Mouse (Mus musculus) CH12.LX (cell line): Measurements from ENCODE around the gene Olfr646. TPM values are rescaled to one million over a fixed set of nuclear protein-coding genes. Genes with fewer than 3 reads are reported as not detected.

Source experiments
- DNase-seq: peaks from one replicate; pipeline ENCODE4 v3.0.0-alpha.2; 2013; ENCODE audit errors: extremely low read depth
- H3K27ac ChIP-seq: 2 replicates; pipeline ENCODE4 v1.5.1; 2012; ENCODE audit warnings: low read depth, mild to moderate bottlenecking, control low read depth, moderate library complexity; ENCODE audit not compliant: insufficient read depth
- H3K27me3 ChIP-seq: replicated peaks from 2 replicates; pipeline ENCODE3; 2012; ENCODE audit warnings: inconsistent platforms
- H3K36me3 ChIP-seq, 2 experiments: replicated peaks in 1 of 2; 2 replicates each; pipeline versions ENCODE3 to v1.6.1; 2012; ENCODE audit warnings: inconsistent platforms in 1 of 2, low read length in 1 of 2, mild to moderate bottlenecking in 1 of 2, mixed read lengths in 1 of 2, moderate library complexity in 1 of 2; ENCODE audit not compliant: control insufficient read depth in 1 of 2, insufficient read depth in 1 of 2
- H3K4me1 ChIP-seq, 2 experiments: 2 replicates each; pipeline ENCODE4 v1.6.1; 2012; ENCODE audit warnings: inconsistent platforms in 1 of 2, moderate library complexity in 1 of 2; ENCODE audit not compliant: insufficient read depth in 2 of 2, control insufficient read depth in 1 of 2
- H3K4me2 ChIP-seq: 2 replicates; pipeline ENCODE4 v1.6.1; 2012; ENCODE audit warnings: low read depth, mild to moderate bottlenecking, control low read depth; ENCODE audit not compliant: poor library complexity, insufficient read depth, severe bottlenecking
- H3K4me3 ChIP-seq, 3 experiments: fragments of 150-350 bp in 1 of 3; sonication (generic) in 1 of 3; replicated peaks in 1 of 3; 2 replicates each; pipeline versions ENCODE3 to v1.5.1; 2011 to 2012; ENCODE audit warnings: low read depth in 2 of 3, low read length in 2 of 3, mild to moderate bottlenecking in 2 of 3, moderate library complexity in 2 of 3, control low read depth in 1 of 3, improper control_type of control experiment in 1 of 3, inconsistent platforms in 1 of 3, mixed read lengths in 1 of 3; ENCODE audit not compliant: poor library complexity in 1 of 3
- H3K79me2 ChIP-seq: replicated peaks from 2 replicates; pipeline ENCODE4 v1.6.1; 2012; ENCODE audit warnings: mild to moderate bottlenecking, moderate library complexity; ENCODE audit not compliant: control insufficient read depth, poor library complexity, insufficient read depth, severe bottlenecking; ENCODE audit errors: extremely low read depth
- H3K9ac ChIP-seq: 2 replicates; pipeline ENCODE4 v1.6.1; 2012; ENCODE audit warnings: low read depth, mild to moderate bottlenecking, control low read depth, moderate library complexity; ENCODE audit not compliant: insufficient read depth
- H3K9me3 ChIP-seq: replicated peaks from 2 replicates; pipeline ENCODE3; 2012; ENCODE audit warnings: low read length, inconsistent platforms, mixed read lengths
- CHD1 ChIP-seq: IDR thresholded peaks from 2 replicates; pipeline ENCODE4 v1.6.1; 2012; ENCODE audit warnings: low read depth, low read length, improper control_type of control experiment, inconsistent platforms
- CHD2 ChIP-seq: IDR thresholded peaks from 2 replicates; pipeline ENCODE4 v1.6.1; 2011; ENCODE audit warnings: low read length, improper control_type of control experiment
- E2F4 ChIP-seq: IDR thresholded peaks from 2 replicates; pipeline ENCODE4 v1.6.1; 2011; ENCODE audit warnings: low read depth, low read length, improper control_type of control experiment; ENCODE audit not compliant: insufficient replicate concordance
- EP300 ChIP-seq: IDR thresholded peaks from 2 replicates; pipeline ENCODE4 v1.6.1; 2011; ENCODE audit warnings: low read length, improper control_type of control experiment
- ETS1 ChIP-seq: conservative IDR thresholded peaks from 2 replicates; pipeline ENCODE4 v1.6.1; 2012; ENCODE audit warnings: low read depth, mild to moderate bottlenecking, inconsistent platforms, low read length, improper control_type of control experiment, moderate library complexity
- HCFC1 ChIP-seq: IDR thresholded peaks from 2 replicates; pipeline ENCODE4 v1.6.1; 2012; ENCODE audit warnings: low read depth, mild to moderate bottlenecking, inconsistent platforms, low read length, improper control_type of control experiment
- JUN ChIP-seq: IDR thresholded peaks from 2 replicates; pipeline ENCODE4 v1.6.1; 2011; ENCODE audit warnings: low read depth, mild to moderate bottlenecking, low read length, improper control_type of control experiment, moderate library complexity; ENCODE audit not compliant: insufficient read depth
- MAFK ChIP-seq: IDR thresholded peaks from 2 replicates; pipeline ENCODE4 v1.6.1; 2011; ENCODE audit warnings: low read length, improper control_type of control experiment; ENCODE audit not compliant: insufficient replicate concordance
- MAX ChIP-seq: IDR thresholded peaks from 2 replicates; pipeline ENCODE4 v1.6.1; 2011; ENCODE audit warnings: low read length, improper control_type of control experiment
- MAZ ChIP-seq: IDR thresholded peaks from 2 replicates; pipeline ENCODE4 v1.6.1; 2012; ENCODE audit warnings: low read depth, mild to moderate bottlenecking, inconsistent platforms, low read length, improper control_type of control experiment, moderate library complexity
- MXI1 ChIP-seq: IDR thresholded peaks from 2 replicates; pipeline ENCODE4 v1.6.1; 2011; ENCODE audit warnings: mild to moderate bottlenecking, low read depth, low read length, improper control_type of control experiment
- MYC ChIP-seq: IDR thresholded peaks from 2 replicates; pipeline ENCODE4 v1.6.1; 2011; ENCODE audit warnings: low read depth, mild to moderate bottlenecking, improper control_type of control experiment, low read length
- NELFE ChIP-seq: IDR thresholded peaks from 2 replicates; pipeline ENCODE4 v1.6.1; 2011; ENCODE audit warnings: low read depth, low read length, improper control_type of control experiment
- POLR2A ChIP-seq: IDR thresholded peaks from 2 replicates; pipeline ENCODE4 v1.6.1; 2011; ENCODE audit warnings: low read depth, mild to moderate bottlenecking, improper control_type of control experiment, low read length
- POLR2AphosphoS2 ChIP-seq: IDR thresholded peaks from 2 replicates; pipeline ENCODE4 v1.6.1; 2011; ENCODE audit warnings: low read depth, low read length, improper control_type of control experiment
- RAD21 ChIP-seq: IDR thresholded peaks from 2 replicates; pipeline ENCODE4 v1.6.1; 2011; ENCODE audit warnings: low read depth, mild to moderate bottlenecking, low read length, improper control_type of control experiment, moderate library complexity
- RCOR1 ChIP-seq: conservative IDR thresholded peaks from 2 replicates; pipeline ENCODE4 v1.6.1; 2012; ENCODE audit warnings: low read depth, mild to moderate bottlenecking, inconsistent platforms, low read length, improper control_type of control experiment
- SIN3A ChIP-seq: IDR thresholded peaks from 2 replicates; pipeline ENCODE4 v1.6.1; 2012; ENCODE audit warnings: low read length, improper control_type of control experiment, inconsistent platforms
- SMC3 ChIP-seq: IDR thresholded peaks from 2 replicates; pipeline ENCODE4 v1.6.1; 2011; ENCODE audit warnings: low read depth, low read length, improper control_type of control experiment
- UBTF ChIP-seq: IDR thresholded peaks from 2 replicates; pipeline ENCODE4 v1.6.1; 2012; ENCODE audit warnings: low read depth, mild to moderate bottlenecking, inconsistent platforms, low read length, improper control_type of control experiment, moderate library complexity
- USF1 ChIP-seq: IDR thresholded peaks from 2 replicates; pipeline ENCODE4 v1.6.1; 2014; ENCODE audit warnings: low read depth, mild to moderate bottlenecking, inconsistent platforms, low read length, improper control_type of control experiment
- USF2 ChIP-seq: conservative IDR thresholded peaks from 2 replicates; pipeline ENCODE4 v1.6.1; 2011; ENCODE audit warnings: low read depth, low read length, improper control_type of control experiment
- ZC3H11A ChIP-seq: IDR thresholded peaks from 2 replicates; pipeline ENCODE4 v1.6.1; 2012; ENCODE audit warnings: low read depth, mild to moderate bottlenecking, inconsistent platforms, low read length, improper control_type of control experiment
- ZMIZ1 ChIP-seq: IDR thresholded peaks from 2 replicates; pipeline ENCODE4 v1.6.1; 2012; ENCODE audit warnings: low read depth, mild to moderate bottlenecking, inconsistent platforms, low read length, improper control_type of control experiment
- ZNF384 ChIP-seq: IDR thresholded peaks from 2 replicates; pipeline ENCODE4 v1.6.1; 2012; ENCODE audit warnings: low read depth, low read length, improper control_type of control experiment, inconsistent platforms
- dilution Hi-C: fragments of 300-500 bp; cut with MboI; formaldehyde crosslinking; loops from 2 replicates; pipeline ENCODE4 v1.14.3; 2020; ENCODE audit warnings: low sequenced_read_pairs; ENCODE audit not compliant: extremely low pct_unique_long_range_greater_than_20kb, extremely low pct_ligation_motif_present
- in situ Hi-C: fragments of 300-500 bp; cut with MboI; formaldehyde crosslinking; loops from 3 replicates; pipeline ENCODE4 v1.14.3; 2019; ENCODE audit warnings: low sequenced_read_pairs, low pct_ligation_motif_present, low pct_unique_long_range_greater_than_20kb, mixed read lengths
- polyA plus RNA-seq: library from polyadenylated mRNA; unstranded; fragments of >175 nt; gene quantifications from 2 replicates; pipeline ENCODE4 v1.2.1, GENCODE M21; 2012; ENCODE audit warnings: low read depth; ENCODE audit not compliant: insufficient read length
- total RNA-seq, 2 experiments: library from RNA; depleted of rRNA; stranded (reverse); fragments of 300-350 nt in 1 of 2; fragments of >200 nt in 1 of 2; gene quantifications; 2 replicates each; pipeline ENCODE4 v1.2.3; 2012 to 2014

The Olfr646 gene
- total and polyA plus RNA-seq, 3 experiments, result not detected

DNA sequence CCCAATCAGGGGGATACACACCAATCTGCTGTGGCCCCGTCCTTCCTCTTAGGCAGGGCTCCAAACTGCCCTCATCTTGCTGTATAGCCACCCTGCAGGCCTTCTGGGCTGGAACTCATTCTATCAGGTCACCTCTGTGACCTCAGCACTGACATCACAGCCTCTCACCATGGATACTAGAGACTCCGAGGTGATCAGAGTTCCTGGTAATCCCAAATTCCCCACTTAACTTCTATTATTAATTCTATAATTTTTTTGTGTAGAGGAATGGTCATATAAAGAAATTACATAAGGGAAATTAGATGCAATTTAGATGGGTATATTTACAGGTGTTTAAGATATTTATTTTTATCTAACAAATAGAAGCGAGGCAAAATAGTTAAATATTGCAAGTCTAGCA lies 38.5 kb downstream of the Olfr646 start, which contains the start of gene Ubqln3:
Gene Ubqln3 (minus strand): TSS at position 101 of the 400 bp plus-strand sequence.
- Histone ChIP-seq H3K9me3 (no peaks in the 10 kb centered on the region), H3K36me3 (no peaks in the 10 kb centered on the region), H3K27me3 (no peaks in the 10 kb centered on the region), H3K27ac (no peak within 1 kb of the TSS), H3K9ac (no peak within 1 kb of the TSS), H3K4me2 (no peak within 1 kb of the TSS), H3K4me3 (no peak within 1 kb of the TSS), H3K79me2 (no peaks in the 10 kb centered on the region), H3K4me1 (no peaks in the 10 kb centered on the region)
- TF ChIP-seq MAFK (no peak), NELFE (no peak), SMC3 (no peak), EP300 (no peak), POLR2A (no peak), ZMIZ1 (no peak), CHD2 (no peak), RAD21 (no peak), MYC (no peak), CHD1 (no peak), UBTF (no peak), HCFC1 (no peak), USF2 (no peak), MXI1 (no peak), POLR2AphosphoS2 (no peak)
- DNase-seq, result no peak
- dilution Hi-C loops (no loop called here), in situ Hi-C loops (no loop called here)

DNA sequence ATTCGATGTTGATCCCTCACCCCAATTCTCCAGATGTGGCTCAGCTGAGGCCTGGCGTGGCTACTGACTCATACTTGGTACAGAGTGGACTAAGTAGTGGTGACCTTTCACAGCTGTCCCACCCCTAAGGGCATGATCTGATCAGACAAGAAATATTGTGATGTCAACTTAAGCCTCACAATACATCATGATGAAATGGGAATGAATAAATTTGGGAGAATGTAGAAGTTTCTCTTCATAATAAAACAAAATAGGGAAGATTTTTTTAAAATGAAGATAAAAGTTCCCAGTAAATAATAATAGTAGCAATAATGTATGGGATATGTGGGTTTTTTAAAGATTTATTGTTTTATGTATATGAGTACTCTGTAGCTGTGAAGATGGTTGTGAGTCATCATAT lies 45.8 kb downstream of the Olfr646 start, which contains the start of gene Ubqlnl:
Gene Ubqlnl (minus strand): TSS at position 101 of the 400 bp plus-strand sequence.
- dilution Hi-C loops (no loop called here), in situ Hi-C loops (no loop called here)
- TF ChIP-seq ZC3H11A, result no peak
- TF ChIP-seq USF1, result no peak
- no peak for TF ChIP-seq ZNF384
- TF ChIP-seq JUN, result no peak
- TF ChIP-seq CHD2, result no peak
- no peak for TF ChIP-seq EP300
- TF ChIP-seq MYC, result no peak
- no peak for TF ChIP-seq ZMIZ1
- no peak for TF ChIP-seq MAZ
- TF ChIP-seq SIN3A, result no peak
- TF ChIP-seq POLR2A, result no peak
- no peak for TF ChIP-seq ETS1
- TF ChIP-seq MAX, result no peak
- TF ChIP-seq RCOR1, result no peak
- TF ChIP-seq SMC3, result no peak
- no peak for TF ChIP-seq POLR2AphosphoS2
- TF ChIP-seq USF2, result no peak
- no peak for TF ChIP-seq NELFE
- no peak for TF ChIP-seq E2F4
- no peak for TF ChIP-seq RAD21
- Histone ChIP-seq H3K4me2 (no peak within 1 kb of the TSS), H3K27me3 (no peaks in the 10 kb centered on the region), H3K4me1 (no peaks in the 10 kb centered on the region), H3K79me2 (no peaks in the 10 kb centered on the region), H3K9me3 (no peaks in the 10 kb centered on the region), H3K9ac (no peak within 1 kb of the TSS), H3K36me3 (no peaks in the 10 kb centered on the region), H3K4me3 (no peak within 1 kb of the TSS), H3K27ac (no peak within 1 kb of the TSS)
- no peak for DNase-seq
